ENCODE assay signal across 10 mouse cellular contexts in the genomic region with DNA sequence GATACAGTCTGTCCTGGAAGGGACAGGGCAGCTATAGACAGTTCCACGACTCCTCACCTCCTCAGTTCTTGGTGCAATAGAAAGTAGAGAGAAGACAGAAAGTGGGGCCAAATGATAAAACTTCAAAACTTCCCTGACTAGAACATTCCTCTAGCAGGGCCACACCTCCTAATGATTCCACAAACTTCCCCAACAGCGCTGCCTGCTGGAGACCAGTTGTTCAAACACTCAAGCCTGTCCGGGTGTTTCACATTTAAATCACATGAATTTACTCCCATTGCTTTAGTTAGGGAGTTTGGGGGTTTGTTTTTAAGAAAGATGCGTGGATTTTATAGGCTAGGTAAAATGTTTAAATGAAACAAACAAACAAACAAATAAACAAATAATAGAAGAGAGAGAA.
DNase-seq lines count a peak whose midpoint lies in the region; ATAC-seq and TF ChIP-seq lines count a peak whose summit lies in the region.
"Had no signal": no experiment of that assay in that cellular context is flagged by ENCODE, and none has a peak within 500 bp of the region (broad histone marks: within the 10 kb centered on the region; RNA-seq: fewer than 3 reads in every experiment).

No protein-coding gene starts in this region.

- no peaks in the 10 kb centered on the region for H3K4me1 ChIP-seq in kidney, postnatal 0 days (replicated peaks; ENCODE audit: insufficient read depth, low read length)
- H3K4me1 ChIP-seq in kidney, embryonic 15.5 days = no peaks in the 10 kb centered on the region

- H3K4me2 ChIP-seq in kidney, postnatal 0 days (ENCODE audit: low read length) = no peak overlapping the region
- no peak overlapping the region for H3K4me2 ChIP-seq in kidney, embryonic 15.5 days

- H3K27ac ChIP-seq in kidney, postnatal 0 days = no peak overlapping the region
- no peak overlapping the region for H3K27ac ChIP-seq in kidney, embryonic 15.5 days
- H3K27ac ChIP-seq: macrophage had no signal

- H3K9ac ChIP-seq in kidney, postnatal 0 days (ENCODE audit: low read depth, low read length) = no peak overlapping the region
- no peak overlapping the region for H3K9ac ChIP-seq in kidney, embryonic 15.5 days

- no peak overlapping the region for H3K4me3 ChIP-seq in kidney, postnatal 0 days (replicated peaks; ENCODE audit: low read depth, low read length)
- no peak overlapping the region for H3K4me3 ChIP-seq in kidney, embryonic 15.5 days (replicated peaks)

- H3K36me3 ChIP-seq in kidney, postnatal 0 days (ENCODE audit: insufficient read depth, low read length) = no peaks in the 10 kb centered on the region
- no peaks in the 10 kb centered on the region for H3K36me3 ChIP-seq in kidney, embryonic 15.5 days

- ATAC-seq in kidney, postnatal 0 days (replicated peaks; ENCODE audit: low FRiP score, low read depth) = no peak
- no peak for ATAC-seq in kidney, embryonic 15.5 days (replicated peaks; ENCODE audit: low FRiP score)

- WGBS in kidney, postnatal 0 days = 72% methylated on average over 4 of the region's 4 CpGs
- 75% methylated on average over 4 of the region's 4 CpGs for WGBS in kidney, embryonic 15.5 days

- no peaks in the 10 kb centered on the region for H3K27me3 ChIP-seq in kidney, postnatal 0 days (ENCODE audit: insufficient read depth, low read length)
- H3K27me3 ChIP-seq in kidney, embryonic 15.5 days = no peaks in the 10 kb centered on the region

- TF ChIP-seq CTCF in kidney, postnatal 0 days (IDR thresholded peaks at IDR 0.05; ENCODE audit: low read depth) = peak; percentile 37; the same call in 1 of the 2 replicates

- DNase-seq in adrenal gland, postnatal 10 days = peak; percentile 41
- no peak for DNase-seq in adrenal gland, postnatal 4 days (ENCODE audit: low spot score in 2 of 2)
- DNase-seq in kidney, postnatal 0 days (ENCODE audit: low spot score) = peak; percentile 17
- peak; percentile 40 for DNase-seq in right cerebral cortex, postnatal 14 days
- no peak for DNase-seq in right cerebral cortex, adult 2 months (ENCODE audit: low spot score in 2 of 2)
- DNase-seq in retina, postnatal 1 day = peak; percentile 22
- no peak for DNase-seq in liver
- DNase-seq: right cerebral cortex, postnatal 25 days had no signal

- no peaks in the 10 kb centered on the region for H3K9me3 ChIP-seq in kidney, postnatal 0 days (replicated peaks; ENCODE audit: low read length)
- H3K9me3 ChIP-seq in kidney, embryonic 15.5 days (replicated peaks) = no peaks in the 10 kb centered on the region

Comparison
In these comparisons a context has a peak if more than half of its experiments do, and no peak if none do; other contexts are left out.
1. DNase-seq: peak in adrenal gland, postnatal 10 days (single experiment), kidney, postnatal 0 days (single experiment), right cerebral cortex, postnatal 14 days (single experiment) and retina, postnatal 1 day (single experiment); none in adrenal gland, postnatal 4 days (0 of 2), right cerebral cortex, adult 2 months (0 of 2) and liver (single experiment).